Mouse (Mus musculus): ENCODE measurements around the gene Adgrf2. TPM values are rescaled to one million over a fixed set of nuclear protein-coding genes. Genes with fewer than 3 reads are reported as not detected.

The Adgrf2 gene
- polyA plus RNA-seq (2012; rRNA removed): 1.4 TPM in 2 replicates

DNA sequence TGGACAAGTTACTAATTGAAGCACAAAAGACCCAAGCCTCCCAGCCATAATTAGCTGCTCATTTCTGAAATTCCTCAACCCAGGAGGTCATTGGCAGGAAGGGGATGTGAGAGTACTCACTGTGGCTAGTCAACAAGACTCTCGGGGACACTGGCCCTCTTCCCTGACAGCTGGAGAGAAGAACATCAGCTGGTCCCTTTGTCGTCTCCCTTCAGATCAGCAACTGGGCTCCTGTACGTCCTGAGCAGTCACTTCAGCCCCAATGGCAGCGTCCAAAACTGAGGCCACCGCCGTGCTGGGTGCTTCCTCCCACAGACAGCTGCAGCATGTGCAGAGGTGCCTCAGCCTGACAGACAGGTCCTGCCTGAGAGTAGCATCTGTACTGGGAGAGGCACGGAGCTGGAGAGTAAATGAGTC is at the start of gene Adgrf2:
Gene Adgrf2, minus strand, starts transcription at position 379 of the 417 bp plus-strand sequence.
- Histone ChIP-seq H3K4me3 (ENCODE audit: insufficient read depth, low read length) (no peak within 1 kb of the TSS), H3K4me1 (ENCODE audit: control insufficient read depth, insufficient read depth, low read length) (no peaks in the 10 kb centered on the region), H3K27ac (ENCODE audit: insufficient read depth, low read length) (no peak within 1 kb of the TSS; the same call in 1 of the 2 replicates)
- TF ChIP-seq POLR2A (IDR thresholded peaks at IDR 0.05; ENCODE audit: extremely low read depth, insufficient read depth, low read length) (no peak), CTCF (IDR thresholded peaks at IDR 0.05; ENCODE audit: extremely low read depth, insufficient read depth, low read length) (no peak)

DNA sequence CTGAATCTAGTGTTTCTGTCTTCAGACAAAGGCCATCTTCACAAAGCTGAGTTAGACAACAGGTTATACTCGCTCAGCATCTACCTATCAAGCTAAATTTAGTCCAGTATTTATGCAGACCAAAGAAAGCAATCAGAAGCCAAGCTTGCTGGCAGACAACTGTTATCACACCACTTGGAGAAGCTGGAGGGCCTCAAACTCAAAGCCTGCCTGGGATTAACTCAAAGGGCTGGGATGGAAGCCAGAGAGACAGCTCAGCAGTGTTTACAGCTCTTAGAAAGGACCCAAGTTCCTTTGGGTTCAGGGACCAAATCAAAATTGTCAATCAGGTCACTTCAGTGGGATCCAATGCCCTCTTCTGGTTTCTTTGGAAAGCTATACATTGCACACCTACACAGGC is 48.8 kb upstream of the Adgrf2 start:
- Histone ChIP-seq H3K27ac (ENCODE audit: insufficient read depth, low read length) (no peak overlapping the region), H3K4me3 (ENCODE audit: insufficient read depth, low read length) (no peak overlapping the region), H3K4me1 (ENCODE audit: control insufficient read depth, insufficient read depth, low read length) (no peaks in the 10 kb centered on the region)
- TF ChIP-seq POLR2A (IDR thresholded peaks at IDR 0.05; ENCODE audit: extremely low read depth, insufficient read depth, low read length) (no peak), CTCF (IDR thresholded peaks at IDR 0.05; ENCODE audit: extremely low read depth, insufficient read depth, low read length) (no peak)

DNA sequence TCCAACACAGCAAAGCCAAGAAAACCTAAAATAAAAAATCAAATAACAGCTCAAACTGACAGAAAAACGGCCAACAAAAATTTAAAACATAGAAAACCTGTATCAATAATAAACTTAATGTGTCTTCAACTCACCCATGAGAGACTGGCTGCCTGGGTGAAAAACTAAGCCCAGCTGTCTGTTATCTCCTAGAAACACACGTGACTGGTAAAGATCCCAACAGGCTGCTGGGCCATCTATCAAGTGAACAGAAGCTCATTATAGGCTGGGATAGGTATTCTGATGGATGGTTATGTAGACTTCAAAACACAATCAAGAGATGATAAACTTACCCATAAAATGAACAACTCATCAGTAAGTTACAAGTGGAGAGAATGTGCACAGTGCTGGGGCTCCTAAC is 47.7 kb upstream of the Adgrf2 start:
- no peak overlapping the region for H3K4me3 ChIP-seq (ENCODE audit: insufficient read depth, low read length)
- no peak overlapping the region for H3K27ac ChIP-seq (ENCODE audit: insufficient read depth, low read length)
- no peaks in the 10 kb centered on the region for H3K4me1 ChIP-seq (ENCODE audit: control insufficient read depth, insufficient read depth, low read length)
- TF ChIP-seq CTCF (IDR thresholded peaks at IDR 0.05; ENCODE audit: extremely low read depth, insufficient read depth, low read length) (no peak), POLR2A (IDR thresholded peaks at IDR 0.05; ENCODE audit: extremely low read depth, insufficient read depth, low read length) (no peak)

DNA sequence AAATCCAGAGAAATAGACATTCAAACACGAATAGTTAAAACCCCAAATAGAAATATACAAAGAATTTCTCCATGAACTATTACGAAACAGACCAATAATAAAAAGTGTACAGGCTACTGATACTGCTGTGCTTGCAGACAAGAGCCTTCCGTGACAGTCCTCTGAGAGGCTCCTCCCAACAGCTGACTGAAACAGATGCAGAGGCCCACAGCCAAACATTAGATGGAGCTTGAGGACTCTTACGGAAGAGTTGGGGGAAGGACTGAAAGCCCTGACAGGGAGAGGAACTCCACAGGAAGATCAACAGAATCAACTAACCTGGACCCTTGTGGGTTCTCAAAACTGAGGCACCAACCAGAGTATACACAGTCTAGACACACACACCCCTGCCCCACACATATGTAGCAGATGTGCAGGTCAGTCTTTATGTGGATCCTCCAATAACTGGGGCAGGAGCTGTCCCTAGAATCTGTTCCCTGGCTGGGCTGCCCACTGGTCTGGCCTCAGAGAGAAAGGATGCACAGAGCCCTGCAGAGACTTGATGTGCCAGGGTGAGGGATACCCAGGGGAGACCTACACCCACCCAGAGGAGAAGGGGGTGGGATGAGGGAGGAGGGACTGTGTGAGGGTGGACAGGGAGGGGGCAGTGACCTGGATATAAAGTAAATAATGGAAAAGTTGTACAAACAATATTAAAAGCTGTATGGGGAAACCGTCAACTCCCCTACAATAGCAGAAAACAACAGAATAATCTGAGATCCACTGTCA is 46.9 kb upstream of the Adgrf2 start:
- no peak overlapping the region for H3K4me3 ChIP-seq (ENCODE audit: insufficient read depth, low read length)
- no peak overlapping the region for H3K27ac ChIP-seq (ENCODE audit: insufficient read depth, low read length)
- no peak for TF ChIP-seq POLR2A (IDR thresholded peaks at IDR 0.05; ENCODE audit: extremely low read depth, insufficient read depth, low read length)
- no peak for TF ChIP-seq CTCF (IDR thresholded peaks at IDR 0.05; ENCODE audit: extremely low read depth, insufficient read depth, low read length)
- no peaks in the 10 kb centered on the region for H3K4me1 ChIP-seq (ENCODE audit: control insufficient read depth, insufficient read depth, low read length)

DNA sequence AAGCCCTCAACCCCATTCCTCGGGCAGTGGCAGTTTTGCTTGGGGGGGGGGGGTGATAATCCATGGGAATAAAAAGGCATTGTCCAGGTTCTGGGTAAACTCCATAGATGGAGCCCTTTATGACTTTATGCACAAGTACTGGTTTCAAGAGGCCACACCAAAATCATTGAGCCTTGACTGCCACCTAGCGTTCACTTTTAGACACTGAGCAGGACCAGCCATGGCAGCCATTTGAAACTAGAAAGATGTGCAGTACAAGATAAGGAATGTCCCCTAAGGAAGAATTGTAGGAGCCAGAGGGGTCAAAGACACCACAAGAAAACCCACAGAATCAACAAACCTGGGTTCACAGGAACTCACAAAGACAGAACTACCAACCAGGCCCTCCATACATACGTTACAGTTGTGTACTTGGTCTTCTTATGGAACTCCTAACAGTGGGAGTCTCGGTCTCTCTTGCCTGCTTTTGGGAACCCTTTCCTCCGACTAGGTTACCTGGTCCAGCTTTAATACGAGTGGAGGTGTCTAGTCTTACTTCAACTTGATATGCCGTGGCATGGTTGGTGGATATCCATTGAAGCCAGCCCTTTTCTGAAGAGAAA is 40.3 kb upstream of the Adgrf2 start:
- no peak overlapping the region for H3K27ac ChIP-seq (ENCODE audit: insufficient read depth, low read length)
- H3K4me3 ChIP-seq (ENCODE audit: insufficient read depth, low read length): no peak overlapping the region
- TF ChIP-seq CTCF (IDR thresholded peaks at IDR 0.05; ENCODE audit: extremely low read depth, insufficient read depth, low read length) (peak; percentile 79), POLR2A (IDR thresholded peaks at IDR 0.05; ENCODE audit: extremely low read depth, insufficient read depth, low read length) (no peak)
- H3K4me1 ChIP-seq (ENCODE audit: control insufficient read depth, insufficient read depth, low read length): no peaks in the 10 kb centered on the region

DNA sequence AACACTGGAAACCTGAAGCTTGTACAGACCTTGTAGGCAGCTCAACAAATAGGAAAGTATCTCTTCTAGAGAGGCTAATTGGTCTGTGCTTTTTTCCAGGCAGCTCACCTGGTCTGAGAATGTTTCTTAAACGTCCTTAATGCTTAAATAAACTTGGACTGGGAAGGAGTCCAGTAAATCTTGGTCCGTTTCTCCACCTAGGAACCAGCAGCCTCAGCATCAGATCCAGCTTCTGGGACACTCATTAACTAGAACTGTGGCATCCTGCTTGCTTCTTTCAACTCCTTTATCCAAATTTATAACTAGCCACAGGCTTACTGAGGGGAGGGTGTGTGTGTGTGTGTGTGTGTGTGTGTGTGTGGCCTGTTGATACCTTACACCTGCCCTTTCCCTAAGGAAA is 11.8 kb upstream of the Adgrf2 start:
- TF ChIP-seq POLR2A (IDR thresholded peaks at IDR 0.05; ENCODE audit: extremely low read depth, insufficient read depth, low read length) (no peak), CTCF (IDR thresholded peaks at IDR 0.05; ENCODE audit: extremely low read depth, insufficient read depth, low read length) (no peak)
- Histone ChIP-seq H3K27ac (ENCODE audit: insufficient read depth, low read length) (no peak overlapping the region), H3K4me3 (ENCODE audit: insufficient read depth, low read length) (no peak overlapping the region), H3K4me1 (ENCODE audit: control insufficient read depth, insufficient read depth, low read length) (no peaks in the 10 kb centered on the region)

DNA sequence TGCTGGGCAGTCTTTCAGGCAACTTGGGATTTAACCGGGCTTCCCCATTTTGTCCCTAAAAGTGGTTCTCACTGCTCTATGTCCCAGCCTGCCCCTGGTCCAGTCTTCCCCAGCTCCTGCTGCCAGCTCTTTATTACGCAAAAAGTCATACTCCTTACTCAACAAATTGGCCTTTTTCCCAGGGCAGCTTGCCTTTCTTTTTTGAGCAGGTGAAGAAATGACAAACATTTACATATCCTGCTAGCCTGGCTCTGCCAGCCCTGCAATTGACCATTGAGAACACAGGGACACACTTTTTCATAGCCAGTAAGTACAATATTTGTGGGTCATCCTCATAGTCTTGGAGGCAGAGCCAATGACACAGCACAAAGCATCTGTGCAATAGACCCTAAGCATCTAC is 10.2 kb upstream of the Adgrf2 start:
- no peak overlapping the region for H3K27ac ChIP-seq (ENCODE audit: insufficient read depth, low read length)
- TF ChIP-seq POLR2A (IDR thresholded peaks at IDR 0.05; ENCODE audit: extremely low read depth, insufficient read depth, low read length) (no peak), CTCF (IDR thresholded peaks at IDR 0.05; ENCODE audit: extremely low read depth, insufficient read depth, low read length) (no peak)
- H3K4me3 ChIP-seq (ENCODE audit: insufficient read depth, low read length): no peak overlapping the region
- no peaks in the 10 kb centered on the region for H3K4me1 ChIP-seq (ENCODE audit: control insufficient read depth, insufficient read depth, low read length)

DNA sequence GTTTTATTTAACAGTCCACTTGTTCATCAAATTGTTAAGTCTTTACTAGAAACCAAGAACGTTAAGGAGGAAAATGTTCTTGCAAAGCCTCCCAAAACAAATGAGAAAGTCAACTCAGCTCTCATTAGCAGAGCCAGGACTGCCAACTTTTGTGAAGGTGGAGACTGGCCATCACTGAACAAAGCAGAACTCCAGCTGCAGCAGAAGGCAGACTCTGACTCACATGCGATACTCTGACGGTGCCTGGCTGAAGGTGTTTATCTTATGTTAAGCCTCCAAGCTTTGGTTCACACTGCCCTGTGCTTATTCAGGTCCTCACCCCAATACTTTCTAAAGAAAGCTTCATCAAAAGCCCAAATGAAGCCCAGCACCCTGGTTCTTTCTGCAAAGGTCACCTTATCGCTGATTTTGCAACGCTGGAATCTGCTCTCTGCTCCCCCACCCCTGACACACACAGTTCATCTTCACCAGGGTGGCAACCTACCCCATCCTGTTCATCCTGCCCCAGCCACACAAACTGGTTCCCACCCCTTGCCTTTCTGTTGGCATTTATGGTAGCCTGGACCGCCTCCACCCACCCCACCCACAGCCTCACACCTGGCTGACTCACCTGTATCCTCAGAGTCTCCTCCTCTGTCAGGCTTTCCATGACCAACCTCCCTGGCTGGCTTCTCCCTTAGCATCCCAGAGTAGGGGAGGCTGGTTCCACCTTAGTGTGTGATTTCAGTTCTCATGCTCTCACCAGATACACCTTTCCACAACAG is 3.9 kb upstream of the Adgrf2 start:
- Histone ChIP-seq H3K4me1 (ENCODE audit: control insufficient read depth, insufficient read depth, low read length) (no peaks in the 10 kb centered on the region), H3K27ac (ENCODE audit: insufficient read depth, low read length) (no peak overlapping the region), H3K4me3 (ENCODE audit: insufficient read depth, low read length) (no peak overlapping the region)
- no peak for TF ChIP-seq POLR2A (IDR thresholded peaks at IDR 0.05; ENCODE audit: extremely low read depth, insufficient read depth, low read length)
- no peak for TF ChIP-seq CTCF (IDR thresholded peaks at IDR 0.05; ENCODE audit: extremely low read depth, insufficient read depth, low read length)

DNA sequence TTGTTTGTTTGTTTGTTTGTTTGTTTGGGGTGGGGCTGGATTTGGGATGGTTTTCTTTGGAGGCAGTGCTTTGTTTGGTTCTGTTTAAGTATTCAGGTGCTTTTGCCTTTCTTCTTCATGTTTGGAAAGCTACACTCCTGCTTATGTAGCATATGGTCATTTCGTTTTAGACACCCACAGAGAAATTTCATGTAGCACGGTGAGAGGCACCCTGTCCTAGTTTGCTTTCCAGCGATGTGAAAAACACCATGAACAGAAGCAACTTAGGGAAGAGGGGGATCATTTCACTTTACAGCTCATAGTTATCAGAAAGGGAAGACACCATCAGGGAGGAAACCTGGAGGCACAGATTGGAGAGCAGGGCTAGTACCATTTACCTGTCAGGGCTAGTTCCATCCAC is 844 bp upstream of the Adgrf2 start:
- Histone ChIP-seq H3K4me3 (ENCODE audit: insufficient read depth, low read length) (no peak overlapping the region), H3K4me1 (ENCODE audit: control insufficient read depth, insufficient read depth, low read length) (no peaks in the 10 kb centered on the region)
- TF ChIP-seq POLR2A (IDR thresholded peaks at IDR 0.05; ENCODE audit: extremely low read depth, insufficient read depth, low read length) (no peak), CTCF (IDR thresholded peaks at IDR 0.05; ENCODE audit: extremely low read depth, insufficient read depth, low read length) (no peak)

More for the DNA sequence above, 844 bp upstream of the Adgrf2 start:
- H3K27ac ChIP-seq (ENCODE audit: insufficient read depth, low read length): no peak overlapping the region; the same call in 1 of the 2 replicates

Data from cortical plate, adult 2 months (tissue).